Mouse (Mus musculus) neural tube, embryonic 13.5 days (tissue): Measurements from ENCODE around the gene Rxylt1. TPM values are rescaled to one million over a fixed set of nuclear protein-coding genes. Genes with fewer than 3 reads are reported as not detected.

Source experiments
- ATAC-seq: fragments of 200-750 bp; cut with Nextera tagmentation; 2 replicates; pipeline ENCODE4 v1.8.0; 2017; ENCODE audit warnings: low read depth, mild to moderate bottlenecking, moderate TSS enrichment, moderate library complexity
- H3K27ac ChIP-seq: fragments of 300-500 bp; sonication (generic); replicated peaks from 2 replicates; pipeline ENCODE4 v1.5.1; 2015; ENCODE audit warnings: moderate library complexity, mild to moderate bottlenecking, inconsistent platforms
- H3K27me3 ChIP-seq: fragments of 300-500 bp; sonication (generic); 2 replicates; pipeline ENCODE4 v1.6.1; 2015; ENCODE audit warnings: mild to moderate bottlenecking, inconsistent platforms
- H3K36me3 ChIP-seq: fragments of 300-500 bp; sonication (generic); 2 replicates; pipeline ENCODE4 v1.6.1; 2015; ENCODE audit warnings: mild to moderate bottlenecking, inconsistent platforms
- H3K4me1 ChIP-seq: fragments of 300-500 bp; sonication (generic); replicated peaks from 2 replicates; pipeline ENCODE4 v1.6.1; 2015; ENCODE audit warnings: inconsistent platforms
- H3K4me2 ChIP-seq: fragments of 300-500 bp; sonication (generic); 2 replicates; pipeline ENCODE4 v1.6.1; 2015; ENCODE audit warnings: inconsistent platforms, mild to moderate bottlenecking, moderate library complexity
- H3K4me3 ChIP-seq: fragments of 300-500 bp; sonication (generic); 2 replicates; pipeline ENCODE4 v1.5.1; 2015; ENCODE audit warnings: mild to moderate bottlenecking, inconsistent platforms
- H3K9ac ChIP-seq: fragments of 300-500 bp; sonication (generic); 2 replicates; pipeline ENCODE4 v1.6.1; 2015; ENCODE audit warnings: moderate library complexity, mild to moderate bottlenecking, inconsistent platforms
- H3K9me3 ChIP-seq: fragments of 300-500 bp; sonication (generic); 2 replicates; pipeline ENCODE4 v1.6.1; 2016; ENCODE audit warnings: inconsistent platforms
- WGBS: fragments of 180-500 bp; shearing (Covaris S2); methylation state at CpG from one replicate; pipeline ENCODE4 v1.1.7; 2015; 5-methylcytosine and 5-hydroxymethylcytosine counted together
- polyA plus RNA-seq: library from polyadenylated mRNA; unstranded; fragments of >200 nt; fragmentation: Nextera tagmentation; extraction: Ambion mirVana; gene quantifications from 2 replicates; pipeline ENCODE4 v1.2.1, GENCODE M21; 2015

The Rxylt1 gene
- polyA plus RNA-seq, 1 experiment from 2014 or later: 43.3 TPM

GRCm38 (mm10) chr10:122038554-122038953, 58.6 kb downstream of the Rxylt1 start:
- H3K4me2 ChIP-seq: no peak overlapping the region
- H3K36me3 ChIP-seq: peaks cover 15% of the 10 kb centered on the region
- ATAC-seq: no peak; the same call in 1 of the 2 replicates
- H3K4me1 ChIP-seq: peaks cover 15% of the 10 kb centered on the region
- H3K9ac ChIP-seq: no peak overlapping the region
- no peaks in the 10 kb centered on the region for H3K27me3 ChIP-seq
- no peaks in the 10 kb centered on the region for H3K9me3 ChIP-seq
- WGBS: 67% methylated on average over 3 of the region's 3 CpGs
- no peak overlapping the region for H3K27ac ChIP-seq
- no peak overlapping the region for H3K4me3 ChIP-seq

- no peak for ATAC-seq
- no peak overlapping the region for H3K4me3 ChIP-seq
- WGBS: 81% methylated on average over 5 of the region's 5 CpGs
Measured at GRCm38 (mm10) chr10:122033271-122033670, 63.9 kb downstream of the Rxylt1 start.

GRCm38 (mm10) chr10:122030420-122030819, 66.8 kb downstream of the Rxylt1 start:
- no peak overlapping the region for H3K4me2 ChIP-seq
- H3K4me1 ChIP-seq: peaks cover 8% of the 10 kb centered on the region; the same call in 1 of the 2 replicates
- H3K4me3 ChIP-seq: no peak overlapping the region
- ATAC-seq: no peak
- H3K9me3 ChIP-seq: no peaks in the 10 kb centered on the region
- H3K27me3 ChIP-seq: no peaks in the 10 kb centered on the region
- 88% methylated on average over 5 of the region's 5 CpGs for WGBS
- H3K27ac ChIP-seq: no peak overlapping the region
- no peaks in the 10 kb centered on the region for H3K36me3 ChIP-seq
- no peak overlapping the region for H3K9ac ChIP-seq

More at GRCm38 (mm10) chr10:122033271-122033670, 63.9 kb downstream of the Rxylt1 start:
- H3K27ac ChIP-seq: no peak overlapping the region
- H3K4me1 ChIP-seq: peaks cover 5% of the 10 kb centered on the region; the same call in 1 of the 2 replicates
- H3K4me2 ChIP-seq: no peak overlapping the region
- peaks cover 8% of the 10 kb centered on the region; the same call in 1 of the 2 replicates for H3K36me3 ChIP-seq
- no peaks in the 10 kb centered on the region for H3K27me3 ChIP-seq
- H3K9ac ChIP-seq: no peak overlapping the region
- H3K9me3 ChIP-seq: no peaks in the 10 kb centered on the region

- peaks cover 8% of the 10 kb centered on the region; the same call in 1 of the 2 replicates for H3K4me1 ChIP-seq
- H3K9ac ChIP-seq: no peak overlapping the region
- H3K9me3 ChIP-seq: peaks cover 5% of the 10 kb centered on the region; the same call in 1 of the 2 replicates
- H3K4me3 ChIP-seq: no peak overlapping the region
- no peak overlapping the region for H3K4me2 ChIP-seq
- H3K27ac ChIP-seq: 0 out of 2 replicates have a peak overlapping the region, but pooled peaks have one; percentile 38
- ATAC-seq: no peak
- H3K36me3 ChIP-seq: no peaks in the 10 kb centered on the region
- WGBS: 81% methylated on average over 7 of the region's 7 CpGs
- H3K27me3 ChIP-seq: no peaks in the 10 kb centered on the region
Measured at GRCm38 (mm10) chr10:122029738-122030137, 67.4 kb downstream of the Rxylt1 start.

Other genes starting within 250 kb of the Rxylt1 start
- 38.8 and 39.9 TPM in 2 replicates for gene Srgap1, start 50.1 kb downstream of the Rxylt1 start, polyA plus RNA-seq